Mouse (Mus musculus) Muller cell, postnatal 12 days (primary cell): ENCODE results near the gene Hhat.

Experiments
- DNase-seq: peaks from one replicate; pipeline ENCODE4 v3.0.0-alpha.2; 2015; ENCODE audit errors: inconsistent ontology term

Hhat gene

GRCm38 (mm10) chr1:192785046-192785961, 14.3 kb upstream of the Hhat start:
- DNase-seq = no peak

GRCm38 (mm10) chr1:192784374-192784773, 13.4 kb upstream of the Hhat start:
- no peak for DNase-seq

GRCm38 (mm10) chr1:192781256-192781655, 10.2 kb upstream of the Hhat start:
- DNase-seq = peak; percentile 55

DNA sequence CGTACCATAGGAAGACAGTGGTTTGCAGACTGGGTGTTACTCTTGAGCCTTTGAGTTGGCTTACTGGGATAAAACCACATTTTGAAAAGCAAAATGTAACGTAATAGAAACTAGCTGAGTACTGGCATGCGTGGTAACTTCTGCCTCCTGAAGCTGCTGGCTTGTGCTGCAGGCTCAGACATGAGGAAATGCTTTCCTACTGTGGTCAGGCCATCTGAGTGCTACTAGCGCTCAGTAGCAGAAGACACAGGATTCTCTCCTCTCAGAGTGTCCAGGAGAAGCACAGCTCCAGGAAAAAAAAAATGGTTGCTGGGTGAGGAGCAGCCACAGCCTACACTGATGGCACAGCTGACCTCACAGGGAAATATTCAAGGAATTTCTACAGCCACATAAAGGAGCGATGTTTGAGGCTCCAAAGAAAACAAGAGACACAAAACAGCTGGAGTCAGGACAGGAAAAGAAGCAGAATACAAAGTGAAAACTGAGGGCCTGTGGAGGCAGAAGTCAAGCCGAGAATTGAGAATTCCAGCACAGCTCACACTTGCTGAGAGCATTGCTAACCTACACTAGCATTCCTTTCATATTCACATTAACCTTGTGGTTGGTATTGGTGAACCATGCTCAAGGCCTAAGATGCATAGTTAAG, 8.0 kb upstream of the Hhat start:
- peak; percentile 85 for DNase-seq

DNA sequence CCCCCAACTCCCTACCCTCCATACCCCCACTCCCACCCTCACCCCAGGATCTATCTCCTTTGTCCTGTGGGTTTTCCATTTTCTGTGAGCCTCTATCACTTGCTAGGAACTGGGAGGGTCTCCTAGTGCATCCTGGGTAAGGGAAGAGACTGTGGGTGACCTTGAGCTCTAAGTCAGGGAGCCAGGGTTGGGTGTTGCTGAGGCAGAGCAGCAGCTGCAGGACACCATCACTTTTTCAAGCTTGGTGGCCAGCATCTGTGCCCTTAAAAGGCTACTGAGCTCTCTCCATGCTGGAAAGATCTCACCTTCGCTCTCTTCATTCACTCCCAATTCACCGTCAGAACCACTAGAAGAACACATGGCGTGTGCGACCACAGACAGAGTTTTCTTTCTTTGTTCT, 7.2 kb upstream of the Hhat start:
- DNase-seq = no peak

DNA sequence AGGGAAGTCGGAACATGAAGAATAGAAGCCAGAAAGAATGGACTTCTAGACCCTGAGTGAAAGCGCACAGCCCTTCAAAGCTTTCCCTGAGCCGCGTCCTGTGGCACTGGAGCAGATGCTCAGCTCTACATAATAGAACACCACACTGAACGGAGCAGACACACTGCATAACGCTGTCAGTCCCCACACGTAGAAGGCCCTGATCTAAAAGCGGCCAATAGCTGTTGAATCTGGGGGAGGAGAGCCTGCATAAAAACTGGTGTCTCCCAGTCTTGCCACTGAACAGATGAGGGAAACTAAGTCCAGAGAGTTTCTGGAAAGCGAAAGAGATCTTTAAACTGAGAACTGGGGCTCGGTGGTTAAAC, 911 bp downstream of the Hhat start:
- DNase-seq = peak; percentile 58

DNA sequence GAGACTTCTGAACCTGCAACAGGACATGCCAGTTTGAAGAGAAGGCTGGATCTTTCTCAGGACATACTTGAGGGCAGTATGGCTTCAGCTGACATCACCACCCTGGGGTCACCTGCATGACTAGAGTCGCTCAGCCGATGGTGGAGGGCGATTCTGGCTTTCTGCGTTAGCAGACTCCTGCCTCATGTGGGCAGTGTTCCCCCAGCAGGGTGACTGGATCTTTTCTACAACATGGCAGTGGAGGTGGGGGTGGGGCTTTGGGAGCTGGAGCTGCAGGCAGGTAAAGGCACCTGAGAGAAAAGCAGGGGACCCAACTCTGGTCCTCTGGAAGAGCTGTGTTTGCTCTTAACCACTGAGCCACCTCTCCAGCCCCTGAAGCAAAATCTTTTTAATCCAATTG, 5.5 kb downstream of the Hhat start:
- no peak for DNase-seq

GRCm38 (mm10) chr1:192764547-192764946, 6.5 kb downstream of the Hhat start:
- no peak for DNase-seq

GRCm38 (mm10) chr1:192762946-192763933, 7.8 kb downstream of the Hhat start:
- no peak for DNase-seq

DNA sequence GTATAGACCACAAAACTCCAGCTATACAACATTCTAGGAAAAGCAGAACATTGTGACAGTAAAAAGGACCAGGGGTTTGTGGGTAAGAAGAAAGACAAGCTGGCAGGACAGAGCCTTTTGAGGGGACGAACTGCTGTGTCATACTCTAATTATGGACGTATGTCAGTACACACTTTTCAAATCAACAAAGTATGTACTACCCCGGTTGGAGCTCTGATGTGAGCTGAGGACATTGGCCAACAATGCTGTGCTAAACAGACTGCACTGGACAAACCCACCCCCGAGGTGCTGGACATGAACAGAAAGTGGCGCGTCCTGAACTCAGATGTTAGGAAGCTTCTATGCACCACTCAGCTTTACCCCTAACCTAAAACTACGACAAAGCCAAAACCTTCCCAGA, 14.3 kb downstream of the Hhat start:
- no peak for DNase-seq

GRCm38 (mm10) chr1:192755685-192756606, 15.1 kb downstream of the Hhat start:
- peak; percentile 33 for DNase-seq

DNA sequence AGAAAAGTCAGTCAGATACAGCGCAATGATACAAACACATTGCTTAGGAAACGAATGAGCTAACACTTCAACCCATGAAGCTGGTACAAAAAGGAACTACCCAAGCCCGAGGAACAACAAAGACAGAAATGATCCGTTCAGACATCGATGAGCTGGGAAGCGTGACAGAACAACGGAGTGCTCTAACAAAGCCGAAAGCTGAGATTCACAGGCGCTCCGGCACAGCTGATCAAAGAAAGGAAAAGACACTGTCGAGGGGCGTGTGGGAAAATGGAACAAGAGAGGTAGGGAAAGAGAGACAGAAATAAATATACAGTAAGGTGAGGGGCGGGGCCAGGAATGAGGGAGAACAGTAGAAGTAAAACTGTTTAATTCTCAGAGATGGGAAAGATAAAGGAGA, 15.8 kb downstream of the Hhat start:
- no peak for DNase-seq

- DNase-seq = no peak
Measured at GRCm38 (mm10) chr1:192754268-192754667, 16.8 kb downstream of the Hhat start.

- DNase-seq = peak; percentile 64
Measured at GRCm38 (mm10) chr1:192752659-192753601, 18.1 kb downstream of the Hhat start.

DNA sequence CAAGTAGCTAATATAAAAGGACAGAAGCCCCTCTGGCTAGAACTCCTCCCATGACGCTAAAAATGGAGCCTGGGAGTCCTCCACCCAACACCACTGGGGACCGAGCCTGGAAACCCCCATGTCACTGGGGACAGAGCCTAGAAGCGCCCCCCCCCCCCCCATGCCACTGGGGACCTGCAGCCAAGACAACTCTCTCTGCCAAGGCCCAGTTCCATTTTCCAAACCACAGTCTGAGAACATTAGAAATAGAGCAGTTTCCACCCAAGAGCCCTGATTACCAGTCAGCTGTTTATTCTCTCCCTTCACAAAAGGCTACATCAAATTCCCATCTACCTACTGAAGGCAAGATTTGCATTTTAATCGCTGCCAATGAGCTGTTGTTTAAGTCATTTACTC, 21.0 kb downstream of the Hhat start:
- DNase-seq = no peak

DNA sequence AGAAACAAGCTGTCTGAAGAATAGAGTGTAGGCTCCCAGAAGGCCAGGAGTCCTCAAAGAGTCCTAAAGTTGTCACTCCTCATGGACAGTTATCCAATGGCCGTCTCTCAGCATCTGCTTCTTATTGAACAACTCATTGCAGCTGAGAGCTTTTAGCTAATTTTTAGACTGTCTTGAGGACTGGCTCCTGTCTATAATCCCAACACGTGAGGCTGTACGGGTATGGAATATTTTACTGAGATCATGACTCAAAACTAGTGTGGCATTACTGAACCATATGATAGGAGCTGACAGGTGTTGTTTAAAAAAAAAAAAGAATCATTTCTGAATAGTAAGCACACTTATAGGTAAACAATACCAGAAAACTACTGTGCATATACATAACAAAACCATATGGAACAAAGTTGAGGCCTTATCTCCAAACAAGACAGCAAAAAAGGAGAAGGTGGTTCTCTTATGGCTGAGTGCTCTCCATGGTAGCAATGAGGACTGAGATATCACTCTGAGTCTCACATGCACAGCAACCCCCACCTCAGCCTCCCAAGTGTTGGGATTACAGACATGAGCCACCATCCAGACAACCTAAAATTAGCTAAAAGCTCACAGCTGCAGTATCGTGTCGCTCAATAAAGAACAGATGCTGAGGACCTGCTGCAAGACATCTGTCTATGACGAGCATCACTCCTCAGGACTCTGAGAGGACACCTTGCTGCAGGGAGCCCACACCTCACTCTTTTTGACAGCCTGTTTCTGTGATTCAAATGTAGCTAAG, 21.6 kb downstream of the Hhat start:
- DNase-seq = no peak

DNA sequence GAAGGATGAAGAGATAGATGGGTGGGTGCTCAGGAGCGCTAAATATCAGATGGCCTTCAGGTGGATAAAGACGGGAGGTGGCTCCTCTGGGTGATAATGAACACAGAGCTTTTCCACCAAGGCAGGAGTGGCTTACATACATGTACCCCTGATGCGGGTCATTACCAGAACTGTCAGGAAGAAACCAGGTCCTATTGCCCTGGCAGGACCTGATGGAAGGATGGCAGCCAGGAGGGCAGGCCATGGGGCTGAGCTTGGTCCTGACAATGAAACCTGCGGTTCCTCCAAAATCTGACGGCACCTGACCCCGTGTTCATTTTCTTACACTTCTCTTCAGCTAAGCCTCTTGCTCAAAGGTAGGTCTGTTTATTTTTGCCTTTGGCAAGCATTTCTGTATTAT, 24.8 kb downstream of the Hhat start:
- DNase-seq = peak; percentile 9

DNA sequence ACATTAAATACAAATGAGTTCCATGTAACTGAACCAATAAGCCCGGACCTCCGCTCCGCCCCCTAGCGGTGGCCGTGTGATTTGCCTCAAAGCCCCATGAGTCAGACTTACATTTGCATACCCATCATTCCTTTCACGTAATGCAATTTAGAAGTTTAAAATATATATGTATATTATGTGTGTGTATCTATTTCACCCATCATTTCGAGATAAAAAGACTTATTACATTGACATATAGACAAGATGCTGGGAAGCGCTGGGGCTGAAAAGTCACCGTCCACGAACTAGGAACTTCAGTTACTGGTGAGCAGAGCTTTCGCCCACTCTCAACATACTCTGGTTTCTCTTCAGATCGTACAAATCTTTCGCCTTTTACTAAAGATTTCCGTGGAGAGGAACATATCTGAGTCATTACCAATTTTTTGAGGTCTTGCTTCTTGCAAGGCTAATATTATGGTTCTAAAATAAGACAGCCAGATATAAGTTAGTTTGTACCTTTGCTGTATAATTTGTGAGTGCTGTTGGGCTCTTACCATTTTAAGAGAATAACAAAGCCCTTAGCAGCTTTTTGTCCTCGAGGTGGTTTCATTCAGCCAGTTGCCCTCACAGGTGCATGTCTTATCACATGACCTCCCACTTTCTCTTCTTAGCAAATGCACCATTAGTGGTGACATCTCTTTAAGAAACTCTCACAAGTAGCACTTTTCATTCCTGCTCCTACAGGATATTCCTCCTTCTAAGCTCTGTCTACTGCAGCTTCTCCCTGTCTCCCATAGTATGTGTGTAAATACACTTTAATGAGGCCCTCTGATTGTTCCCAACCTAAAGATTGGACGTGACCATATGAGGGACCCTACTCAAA, 25.6 kb downstream of the Hhat start:
- peak; percentile 37 for DNase-seq
